In genomic region chr7:125556865-125557264, GRCm38 (mm10) we compare ENCODE assay signal across 12 mouse cellular contexts. TPM values are rescaled to one million over a fixed set of nuclear protein-coding genes. Genes with fewer than 3 reads are reported as not detected.
A peak's percentile ranks its signal among the peaks of the same experiment; 100 is the strongest.
DNase-seq lines count a peak whose midpoint lies in the region; ATAC-seq and TF ChIP-seq lines count a peak whose summit lies in the region.
"Had no signal": no experiment of that assay in that cellular context is flagged by ENCODE, and none has a peak within 500 bp of the region (broad histone marks: within the 10 kb centered on the region; RNA-seq: fewer than 3 reads in every experiment).

No protein-coding gene starts in this region.

- no peak for TF ChIP-seq CTCF in heart, postnatal 0 days (IDR thresholded peaks at IDR 0.05; ENCODE audit: low read depth)

- no peak overlapping the region for H3K9ac ChIP-seq in heart, postnatal 0 days (replicated peaks; ENCODE audit: low read depth, low read length)
- H3K9ac ChIP-seq in heart, embryonic 11.5 days (ENCODE audit: low read depth, low read length), result no peak overlapping the region
- no peak overlapping the region for H3K9ac ChIP-seq in midbrain, embryonic 14.5 days (replicated peaks; ENCODE audit: low read length)
- H3K9ac ChIP-seq: embryonic facial prominence, embryonic 15.5 days; forebrain, embryonic 13.5 days had no signal

- no peaks in the 10 kb centered on the region for H3K36me3 ChIP-seq in heart, postnatal 0 days (replicated peaks; ENCODE audit: control insufficient read depth, insufficient read depth, low read length)
- H3K36me3 ChIP-seq in heart, embryonic 11.5 days (ENCODE audit: control insufficient read depth, insufficient read depth, low read length), result no peaks in the 10 kb centered on the region
- no peaks in the 10 kb centered on the region for H3K36me3 ChIP-seq in midbrain, embryonic 14.5 days (ENCODE audit: control insufficient read depth, insufficient read depth, low read length)
- H3K36me3 ChIP-seq: embryonic facial prominence, embryonic 15.5 days had no signal

- H3K9me3 ChIP-seq in heart, postnatal 0 days (replicated peaks; ENCODE audit: control insufficient read depth, low read length), result no peaks in the 10 kb centered on the region
- H3K9me3 ChIP-seq in heart, embryonic 11.5 days (replicated peaks; ENCODE audit: control insufficient read depth, low read length), result no peaks in the 10 kb centered on the region
- no peaks in the 10 kb centered on the region for H3K9me3 ChIP-seq in midbrain, embryonic 14.5 days (ENCODE audit: control insufficient read depth, low read length)
- H3K9me3 ChIP-seq: embryonic facial prominence, embryonic 15.5 days; forebrain, embryonic 13.5 days had no signal

- peaks cover 26% of the 10 kb centered on the region for H3K4me1 ChIP-seq in heart, postnatal 0 days (ENCODE audit: control insufficient read depth, insufficient read depth)
- peaks cover 6% of the 10 kb centered on the region for H3K4me1 ChIP-seq in heart, embryonic 11.5 days (ENCODE audit: control insufficient read depth, insufficient read depth, low read length)
- no peaks in the 10 kb centered on the region for H3K4me1 ChIP-seq in midbrain, embryonic 14.5 days (ENCODE audit: control insufficient read depth, insufficient read depth, low read length)

- H3K4me2 ChIP-seq in heart, postnatal 0 days (ENCODE audit: low read depth, low read length), result no peak overlapping the region
- H3K4me2 ChIP-seq in heart, embryonic 11.5 days, result no peak overlapping the region
- no peak overlapping the region for H3K4me2 ChIP-seq in midbrain, embryonic 14.5 days (ENCODE audit: low read length)
- H3K4me2 ChIP-seq: embryonic facial prominence, embryonic 15.5 days; forebrain, embryonic 13.5 days had no signal

- no peak overlapping the region for H3K4me3 ChIP-seq in heart, postnatal 0 days (ENCODE audit: low read depth, low read length)
- H3K4me3 ChIP-seq in heart, embryonic 11.5 days (ENCODE audit: low read depth, low read length), result no peak overlapping the region
- H3K4me3 ChIP-seq in midbrain, embryonic 14.5 days (replicated peaks; ENCODE audit: low read depth, low read length), result no peak overlapping the region
- H3K4me3 ChIP-seq: embryonic facial prominence, embryonic 15.5 days; forebrain, embryonic 13.5 days; layer of hippocampus, adult 2 months had no signal

- no peak for ATAC-seq in heart, postnatal 0 days (ENCODE audit: insufficient read depth, low read depth)
- ATAC-seq in heart, embryonic 11.5 days (replicated peaks; ENCODE audit: insufficient number of reproducible peaks, low FRiP score, low TSS enrichment), result no peak
- no peak for ATAC-seq in megakaryocyte progenitor cell, adult 5-6 weeks (replicated peaks; ENCODE audit: poor library complexity)
- no peak for ATAC-seq in frontal cortex, adult (ENCODE audit: low TSS enrichment)
- ATAC-seq in midbrain, embryonic 14.5 days (ENCODE audit: low FRiP score, low TSS enrichment), result no peak
- ATAC-seq: forebrain, embryonic 13.5 days had no signal

- H3K27me3 ChIP-seq in heart, postnatal 0 days (ENCODE audit: control insufficient read depth, insufficient read depth, low read length), result no peaks in the 10 kb centered on the region
- H3K27me3 ChIP-seq in heart, embryonic 11.5 days (ENCODE audit: control insufficient read depth, insufficient read depth, low read length), result peaks cover 11% of the 10 kb centered on the region
- H3K27me3 ChIP-seq in midbrain, embryonic 14.5 days (ENCODE audit: control insufficient read depth, insufficient read depth, low read length), result no peaks in the 10 kb centered on the region; the same call in 1 of the 2 replicates
- H3K27me3 ChIP-seq: embryonic facial prominence, embryonic 15.5 days had no signal

- H3K27ac ChIP-seq in heart, postnatal 0 days (ENCODE audit: low read depth), result peak overlapping the region; percentile 14; the same call in 1 of the 2 replicates
- H3K27ac ChIP-seq in heart, embryonic 11.5 days (ENCODE audit: low read depth, low read length), result no peak overlapping the region
- no peak overlapping the region for H3K27ac ChIP-seq in midbrain, embryonic 14.5 days (replicated peaks; ENCODE audit: low read depth, low read length)
- H3K27ac ChIP-seq: embryonic facial prominence, embryonic 15.5 days; forebrain, embryonic 13.5 days; layer of hippocampus, adult 2 months had no signal

- no peak for TF ChIP-seq EP300 in heart, postnatal 0 days (IDR thresholded peaks at IDR 0.05; ENCODE audit: low read depth)

- no peak for DNase-seq in heart, postnatal 0 days (ENCODE audit: low spot score)
- DNase-seq in spleen, postnatal 36 days (ENCODE audit: low spot score in 2 of 2), result peak; percentile 58 to 62
- no peak for DNase-seq in spleen, adult 18-20 months
- DNase-seq in retina, postnatal 1 day, result peak; percentile 81
- no peak for DNase-seq in midbrain, embryonic 14.5 days
- DNase-seq: kidney, adult 11 months had no signal

- whole genome bisulfite sequencing in heart, postnatal 0 days, result 68% methylated on average over 8 of the region's 8 CpGs
- WGBS in heart, embryonic 11.5 days (ENCODE audit: insufficient replicate concordance), result 57% methylated on average over 8 of the region's 8 CpGs
- WGBS in midbrain, embryonic 14.5 days, result 48% methylated on average over 8 of the region's 8 CpGs

RNA-seq across cellular contexts. Expression of gene Il4ra, which starts 4.9 kb away (rescaled TPM):
- total RNA-seq in heart, postnatal 0 days (2014; rRNA removed; ENCODE audit: low replicate concordance), result 19.5 and 30.7 TPM in 2 replicates
- 4.8 and 5.1 TPM in 2 replicates for polyA plus RNA-seq in heart, postnatal 0 days (2015; fragmentation: Nextera tagmentation; extraction: Ambion mirVana)
- 1.5 and 1.6 TPM in 2 replicates for polyA plus RNA-seq in heart, embryonic 11.5 days (2014; fragmentation: Nextera tagmentation; extraction: Ambion mirVana)
- total RNA-seq in megakaryocyte progenitor cell, adult 5-6 weeks (2015), result 10.5 and 12.0 TPM in 2 replicates
- total RNA-seq in megakaryocyte progenitor cell, adult 5-6 weeks (2017), result 19.2 and 20.4 TPM in 2 replicates
- polyA plus RNA-seq in midbrain, embryonic 14.5 days (2014; fragmentation: Nextera tagmentation; extraction: Ambion mirVana), result 2.4 and 4.7 TPM in 2 replicates

RNA-seq across cellular contexts. Expression of gene Il21r, which starts 46.4 kb away (rescaled TPM):
- 0.19 TPM in 1 of 2 replicates, not detected in the other for total RNA-seq in heart, postnatal 0 days (2014; rRNA removed; ENCODE audit: low replicate concordance)
- 0.12 and 0.19 TPM in 2 replicates for polyA plus RNA-seq in heart, postnatal 0 days (2015; fragmentation: Nextera tagmentation; extraction: Ambion mirVana)
- 0.10 TPM in 1 of 2 replicates, not detected in the other for polyA plus RNA-seq in heart, embryonic 11.5 days (2014; fragmentation: Nextera tagmentation; extraction: Ambion mirVana)
- total RNA-seq in megakaryocyte progenitor cell, adult 5-6 weeks (2015), result 2.7 and 4.3 TPM in 2 replicates
- 3.6 and 7.2 TPM in 2 replicates for total RNA-seq in megakaryocyte progenitor cell, adult 5-6 weeks (2017)
- 0.13 TPM in 1 of 2 replicates, not detected in the other for polyA plus RNA-seq in midbrain, embryonic 14.5 days (2014; fragmentation: Nextera tagmentation; extraction: Ambion mirVana)

Comparison
In these comparisons a context has a peak if more than half of its experiments do, and no peak if none do; other contexts are left out.
1. DNase-seq: peak in spleen, postnatal 36 days (2 of 2) and retina, postnatal 1 day (single experiment); none in heart, postnatal 0 days (single experiment), spleen, adult 18-20 months (0 of 2) and midbrain, embryonic 14.5 days (single experiment).